In genomic region chr3:116520141-116520761, GRCm38 (mm10) we compare ENCODE assay signal across 12 mouse cellular contexts. TPM values are rescaled to one million over a fixed set of nuclear protein-coding genes. Genes with fewer than 3 reads are reported as not detected.
"Had no signal": no experiment of that assay in that cellular context is flagged by ENCODE, and none has a peak within 500 bp of the region (broad histone marks: within the 10 kb centered on the region; RNA-seq: fewer than 3 reads in every experiment).

No protein-coding gene starts in this region.

- ATAC-seq: liver, embryonic 12.5 days; midbrain, embryonic 13.5 days had no signal

- H3K27ac ChIP-seq: kidney, embryonic 15.5 days; left cerebral cortex, adult 2 months; limb, embryonic 10.5 days; liver, embryonic 12.5 days; lung, embryonic 15.5 days; midbrain, embryonic 13.5 days had no signal

- H3K4me2 ChIP-seq: kidney, embryonic 15.5 days; liver, embryonic 12.5 days; lung, embryonic 15.5 days; midbrain, embryonic 13.5 days had no signal

- H3K4me3 ChIP-seq: kidney, embryonic 15.5 days; left cerebral cortex, adult 2 months; limb, embryonic 10.5 days; liver, embryonic 12.5 days; lung, embryonic 15.5 days; midbrain, embryonic 13.5 days had no signal

- H3K9me3 ChIP-seq: kidney, embryonic 15.5 days; limb, embryonic 10.5 days; liver, embryonic 12.5 days; lung, embryonic 15.5 days; midbrain, embryonic 13.5 days had no signal

- DNase-seq: kidney, postnatal 14 days; right cerebral cortex, adult 18-20 months; right cerebral cortex, postnatal 25 days; thymus, adult 18-20 months; thymus, postnatal 14 days had no signal

- H3K9ac ChIP-seq: kidney, embryonic 15.5 days; liver, embryonic 12.5 days; lung, embryonic 15.5 days; midbrain, embryonic 13.5 days had no signal

- H3K4me1 ChIP-seq: limb, embryonic 10.5 days; lung, embryonic 15.5 days; midbrain, embryonic 13.5 days had no signal

- H3K36me3 ChIP-seq: lung, embryonic 15.5 days had no signal

- H3K27me3 ChIP-seq: kidney, embryonic 15.5 days; liver, embryonic 12.5 days; lung, embryonic 15.5 days; midbrain, embryonic 13.5 days had no signal

RNA-seq across cellular contexts. Expression of gene Lrrc39, which starts 42.5 kb away (rescaled TPM):
- total RNA-seq: left cerebral cortex, adult 2 months; midbrain, postnatal 0 days had no signal
